16 mouse cellular contexts compared by ENCODE assay signal in the genomic region with DNA sequence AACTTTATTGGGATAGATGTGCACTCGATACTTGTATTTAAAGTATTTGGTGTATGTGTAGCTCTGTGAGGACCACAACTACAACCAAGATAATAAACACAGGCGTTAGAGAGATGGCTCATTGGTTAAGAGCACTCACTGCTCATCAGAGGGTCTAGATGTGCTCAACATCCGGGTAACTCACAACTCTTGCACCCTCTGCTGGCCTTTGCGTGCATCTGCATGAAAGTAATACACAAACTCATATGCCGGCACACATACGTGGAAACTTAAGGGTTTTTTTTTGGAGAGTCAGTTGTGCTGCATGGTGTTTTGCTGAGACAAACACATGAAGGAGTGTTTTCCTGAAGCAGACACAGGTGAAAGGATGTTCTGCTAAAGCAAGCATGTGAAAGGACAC. TPM values are rescaled to one million over a fixed set of nuclear protein-coding genes. Genes with fewer than 3 reads are reported as not detected.
A peak's percentile ranks its signal among the peaks of the same experiment; 100 is the strongest.
DNase-seq lines count a peak whose midpoint lies in the region; ATAC-seq and TF ChIP-seq lines count a peak whose summit lies in the region.
"Had no signal": no experiment of that assay in that cellular context is flagged by ENCODE, and none has a peak within 500 bp of the region (broad histone marks: within the 10 kb centered on the region; RNA-seq: fewer than 3 reads in every experiment).

No protein-coding gene starts in this region.

- no peak for TF ChIP-seq POLR2A in heart, adult 2 months (IDR thresholded peaks at IDR 0.05; ENCODE audit: insufficient read depth, low read depth, low read length)

- ATAC-seq in kidney, embryonic 14.5 days (ENCODE audit: low FRiP score, low TSS enrichment) = 0 out of 2 replicates have a peak, but pooled peaks have one; percentile 52
- ATAC-seq in midbrain, postnatal 0 days (ENCODE audit: low FRiP score) = no peak
- no peak for ATAC-seq in midbrain, embryonic 14.5 days (ENCODE audit: low FRiP score, low TSS enrichment)
- ATAC-seq: forebrain, embryonic 14.5 days had no signal

- peak; percentile 59 for TF ChIP-seq CTCF in midbrain, postnatal 0 days (IDR thresholded peaks at IDR 0.05)
- TF ChIP-seq CTCF in heart, adult 2 months (IDR thresholded peaks at IDR 0.05) = no peak

- H3K4me2 ChIP-seq in kidney, embryonic 14.5 days (replicated peaks; ENCODE audit: low read depth, low read length) = no peak overlapping the region
- no peak overlapping the region for H3K4me2 ChIP-seq in midbrain, postnatal 0 days (ENCODE audit: low read depth, low read length, poor library complexity, severe bottlenecking)
- H3K4me2 ChIP-seq in midbrain, embryonic 14.5 days (ENCODE audit: low read length) = no peak overlapping the region
- H3K4me2 ChIP-seq: embryonic facial prominence, embryonic 13.5 days; limb, embryonic 12.5 days had no signal

- H3K27ac ChIP-seq in kidney, embryonic 14.5 days (ENCODE audit: low read depth, low read length) = no peak overlapping the region
- H3K27ac ChIP-seq in midbrain, postnatal 0 days (ENCODE audit: low read depth, low read length) = no peak overlapping the region
- H3K27ac ChIP-seq in midbrain, embryonic 14.5 days (replicated peaks; ENCODE audit: low read depth, low read length) = no peak overlapping the region
- no peak overlapping the region for H3K27ac ChIP-seq in heart, adult 2 months
- H3K27ac ChIP-seq: embryonic facial prominence, embryonic 13.5 days; limb, embryonic 12.5 days had no signal

- 0 out of 2 replicates have a peak, but pooled peaks cover 3% of the 10 kb centered on the region for H3K4me1 ChIP-seq in kidney, embryonic 14.5 days (ENCODE audit: control insufficient read depth, insufficient read depth, low read length)
- H3K4me1 ChIP-seq in midbrain, postnatal 0 days (ENCODE audit: insufficient read depth, low read length) = no peaks in the 10 kb centered on the region
- H3K4me1 ChIP-seq in midbrain, embryonic 14.5 days (ENCODE audit: control insufficient read depth, insufficient read depth, low read length) = no peaks in the 10 kb centered on the region
- no peaks in the 10 kb centered on the region for H3K4me1 ChIP-seq in heart, adult 2 months (ENCODE audit: control insufficient read depth, insufficient read depth, low read length)

- H3K9ac ChIP-seq in kidney, embryonic 14.5 days (ENCODE audit: low read depth, low read length) = no peak overlapping the region
- H3K9ac ChIP-seq in midbrain, postnatal 0 days (replicated peaks; ENCODE audit: low read length, poor library complexity, severe bottlenecking) = no peak overlapping the region
- no peak overlapping the region for H3K9ac ChIP-seq in midbrain, embryonic 14.5 days (replicated peaks; ENCODE audit: low read length)
- H3K9ac ChIP-seq in heart, adult 2 months (ENCODE audit: low read depth, low read length) = no peak overlapping the region
- H3K9ac ChIP-seq: embryonic facial prominence, embryonic 13.5 days; limb, embryonic 12.5 days had no signal

- intact Hi-C loops in heart, adult 2 months (cut with DNase I) = no loop called here

- no peaks in the 10 kb centered on the region for H3K36me3 ChIP-seq in kidney, embryonic 14.5 days (ENCODE audit: control insufficient read depth, insufficient read depth, low read length)
- H3K36me3 ChIP-seq in midbrain, postnatal 0 days (ENCODE audit: insufficient read depth, low read length) = no peaks in the 10 kb centered on the region
- no peaks in the 10 kb centered on the region for H3K36me3 ChIP-seq in midbrain, embryonic 14.5 days (ENCODE audit: control insufficient read depth, insufficient read depth, low read length)
- H3K36me3 ChIP-seq in heart, adult 2 months (ENCODE audit: control insufficient read depth, insufficient read depth, low read length) = no peaks in the 10 kb centered on the region
- H3K36me3 ChIP-seq: embryonic facial prominence, embryonic 13.5 days; limb, embryonic 12.5 days had no signal

- no peak for TF ChIP-seq EP300 in heart, adult 2 months (IDR thresholded peaks at IDR 0.05; ENCODE audit: insufficient read depth, low read depth, low read length)

- H3K27me3 ChIP-seq in kidney, embryonic 14.5 days (ENCODE audit: control insufficient read depth, insufficient read depth, low read length) = no peaks in the 10 kb centered on the region; the same call in 1 of the 2 replicates
- no peaks in the 10 kb centered on the region for H3K27me3 ChIP-seq in midbrain, postnatal 0 days (ENCODE audit: insufficient read depth, low read length)
- H3K27me3 ChIP-seq in midbrain, embryonic 14.5 days (ENCODE audit: control insufficient read depth, insufficient read depth, low read length) = no peaks in the 10 kb centered on the region
- no peaks in the 10 kb centered on the region for H3K27me3 ChIP-seq in heart, adult 2 months (ENCODE audit: control insufficient read depth, insufficient read depth, low read length)
- H3K27me3 ChIP-seq: embryonic facial prominence, embryonic 13.5 days; limb, embryonic 12.5 days had no signal

- no peak overlapping the region for H3K4me3 ChIP-seq in kidney, embryonic 14.5 days (ENCODE audit: low read length)
- no peak overlapping the region for H3K4me3 ChIP-seq in midbrain, postnatal 0 days (ENCODE audit: low read depth, low read length)
- H3K4me3 ChIP-seq in midbrain, embryonic 14.5 days (replicated peaks; ENCODE audit: low read depth, low read length) = no peak overlapping the region
- no peak overlapping the region for H3K4me3 ChIP-seq in heart, adult 2 months
- H3K4me3 ChIP-seq: embryonic facial prominence, embryonic 13.5 days; limb, embryonic 12.5 days had no signal

- no peaks in the 10 kb centered on the region for H3K79me2 ChIP-seq in heart, adult 2 months (replicated peaks; ENCODE audit: control insufficient read depth, insufficient read depth, low read length)

- H3K9me3 ChIP-seq in kidney, embryonic 14.5 days (ENCODE audit: control insufficient read depth, low read length) = no peaks in the 10 kb centered on the region
- no peaks in the 10 kb centered on the region for H3K9me3 ChIP-seq in midbrain, postnatal 0 days (ENCODE audit: low read length)
- no peaks in the 10 kb centered on the region for H3K9me3 ChIP-seq in midbrain, embryonic 14.5 days (ENCODE audit: control insufficient read depth, low read length)
- H3K9me3 ChIP-seq: embryonic facial prominence, embryonic 13.5 days; limb, embryonic 12.5 days had no signal

- 78% methylated on average over 6 of the region's 6 CpGs for WGBS in kidney, embryonic 14.5 days
- 80% methylated on average over 6 of the region's 6 CpGs for WGBS in midbrain, postnatal 0 days
- WGBS in midbrain, embryonic 14.5 days = 76% methylated on average over 6 of the region's 6 CpGs
- 80% methylated on average over 6 of the region's 6 CpGs for WGBS in heart, adult 2 months

- no peak for DNase-seq in kidney, postnatal 4 days
- no peak for DNase-seq in midbrain, postnatal 0 days (ENCODE audit: low spot score)
- DNase-seq in midbrain, embryonic 14.5 days = no peak
- DNase-seq in R1 (ENCODE audit: low read depth, low spot score) = peak; percentile 80
- DNase-seq in retina, embryonic 14.5 days (ENCODE audit: low spot score) = peak; percentile 39
- DNase-seq in heart, adult 2 months = no peak
- DNase-seq: cerebellum, adult 2 months had no signal

RNA-seq across cellular contexts. Expression of gene Gm3045, which starts 53.7 kb away (rescaled TPM):
- not detected in 2 replicates for polyA plus RNA-seq in kidney, embryonic 14.5 days (2014; fragmentation: Nextera tagmentation; extraction: Ambion mirVana)
- not detected in 2 replicates for total RNA-seq in midbrain, postnatal 0 days (2014; rRNA removed)
- polyA plus RNA-seq in midbrain, postnatal 0 days (2015; fragmentation: Nextera tagmentation; extraction: Ambion mirVana) = not detected in 2 replicates
- not detected in 2 replicates for polyA plus RNA-seq in midbrain, embryonic 14.5 days (2014; fragmentation: Nextera tagmentation; extraction: Ambion mirVana)
- not detected for total RNA-seq in heart, adult 2 months (2021)
- not detected in 2 replicates for polyA plus RNA-seq in heart, adult 2 months (2012; rRNA removed)
- total RNA-seq: adrenal gland, postnatal 36 days; heart, postnatal 25 days; layer of hippocampus, postnatal 10 days had no signal
- polyA plus RNA-seq: cerebellum, adult 2 months; embryonic facial prominence, embryonic 13.5 days; forebrain, embryonic 14.5 days; gonadal fat pad, adult 2 months; limb, embryonic 12.5 days; small intestine, adult 2 months had no signal

Comparison
In these comparisons a context has a peak if more than half of its experiments do, and no peak if none do; other contexts are left out.
1. DNase-seq: peak in R1 (single experiment) and retina, embryonic 14.5 days (single experiment); none in kidney, postnatal 4 days (0 of 2), midbrain, postnatal 0 days (single experiment), midbrain, embryonic 14.5 days (single experiment) and heart, adult 2 months (0 of 2).